Mouse (Mus musculus): ENCODE measurements around the gene Ptdss2. TPM values are rescaled to one million over a fixed set of nuclear protein-coding genes. Genes with fewer than 3 reads are reported as not detected.
A peak's percentile ranks its signal among the peaks of the same experiment; 100 is the strongest.

The Ptdss2 gene
- polyA plus RNA-seq, 1 experiment: 346 TPM

DNA sequence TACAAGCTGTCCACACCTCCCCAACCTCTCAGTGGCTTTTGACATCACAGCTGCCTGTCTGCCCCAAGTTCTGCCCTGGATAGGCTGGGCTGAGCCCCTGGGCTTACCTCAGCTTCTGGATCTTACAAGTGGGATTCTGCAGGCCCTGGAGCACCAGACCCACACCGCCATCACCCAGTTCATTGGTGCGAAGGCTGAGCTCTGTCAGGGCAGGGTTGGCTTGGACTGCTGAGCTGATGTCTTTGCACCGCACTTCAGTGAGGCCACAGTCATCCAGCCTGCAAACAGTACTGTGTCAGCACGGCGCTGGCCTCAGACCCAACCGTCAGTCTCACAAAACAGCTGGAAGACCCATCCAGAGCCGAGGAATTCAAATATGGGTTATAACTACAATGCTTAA is 42.2 kb downstream of the Ptdss2 start:
- TF ChIP-seq CTCF (IDR thresholded peaks at IDR 0.05; ENCODE audit: control insufficient read depth, insufficient read depth, insufficient replicate concordance, low read depth, low read length) (no peak), POLR2A (IDR thresholded peaks at IDR 0.05; ENCODE audit: control insufficient read depth, low read depth, low read length) (no peak)
- Histone ChIP-seq H3K27ac (ENCODE audit: control insufficient read depth, insufficient read depth, low read depth, low read length) (no peak overlapping the region), H3K27me3 (ENCODE audit: control insufficient read depth, insufficient read depth, low read length) (no peaks in the 10 kb centered on the region), H3K4me1 (ENCODE audit: control insufficient read depth, insufficient read depth, low read length) (peaks cover 7% of the 10 kb centered on the region), H3K4me3 (ENCODE audit: control insufficient read depth, low read depth, low read length) (no peak overlapping the region), H3K36me3 (ENCODE audit: control insufficient read depth, insufficient read depth, low read length) (no peaks in the 10 kb centered on the region)

GRCm38 (mm10) chr7:141164850-141165249 is 42.7 kb downstream of the Ptdss2 start:
- no peak overlapping the region for H3K4me3 ChIP-seq (ENCODE audit: control insufficient read depth, low read depth, low read length)
- H3K4me1 ChIP-seq (ENCODE audit: control insufficient read depth, insufficient read depth, low read length): peaks cover 7% of the 10 kb centered on the region
- H3K27me3 ChIP-seq (ENCODE audit: control insufficient read depth, insufficient read depth, low read length): no peaks in the 10 kb centered on the region
- TF ChIP-seq CTCF (IDR thresholded peaks at IDR 0.05; ENCODE audit: control insufficient read depth, insufficient read depth, insufficient replicate concordance, low read depth, low read length) (no peak), POLR2A (IDR thresholded peaks at IDR 0.05; ENCODE audit: control insufficient read depth, low read depth, low read length) (no peak)
- H3K36me3 ChIP-seq (ENCODE audit: control insufficient read depth, insufficient read depth, low read length): no peaks in the 10 kb centered on the region
- no peak overlapping the region for H3K27ac ChIP-seq (ENCODE audit: control insufficient read depth, insufficient read depth, low read depth, low read length)

DNA sequence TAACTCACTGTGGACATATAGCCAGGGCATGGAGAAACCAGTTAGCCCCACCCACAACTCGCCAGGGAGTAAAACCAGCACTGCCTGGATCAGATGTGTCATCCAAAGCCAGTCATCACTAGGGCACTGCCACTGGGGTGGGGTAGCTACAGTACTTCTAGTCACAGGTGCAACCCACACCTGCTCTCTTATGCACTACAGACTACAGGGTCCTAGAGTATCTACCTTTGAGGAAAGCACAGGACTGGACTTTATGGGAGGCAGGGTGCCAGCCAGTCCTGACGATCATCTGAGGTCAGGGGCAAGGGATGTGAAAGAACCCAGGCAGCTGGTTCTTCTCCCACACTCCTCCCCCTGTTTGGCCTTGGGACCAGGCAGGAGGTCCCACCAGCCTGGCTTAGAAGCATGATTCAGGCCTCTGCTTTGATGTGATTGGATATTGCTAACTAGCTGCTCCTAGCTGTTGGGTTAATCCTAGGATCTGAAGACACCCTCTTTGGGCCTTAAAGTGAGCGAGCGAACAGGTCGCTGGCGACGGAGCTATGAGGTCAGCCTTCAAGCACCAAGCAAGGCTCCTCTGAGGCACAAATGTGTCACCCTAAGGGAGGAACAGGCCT is 45.8 kb downstream of the Ptdss2 start:
- TF ChIP-seq CTCF (IDR thresholded peaks at IDR 0.05; ENCODE audit: control insufficient read depth, insufficient read depth, insufficient replicate concordance, low read depth, low read length): no peak
- TF ChIP-seq POLR2A (IDR thresholded peaks at IDR 0.05; ENCODE audit: control insufficient read depth, low read depth, low read length): no peak
- H3K27me3 ChIP-seq (ENCODE audit: control insufficient read depth, insufficient read depth, low read length): no peaks in the 10 kb centered on the region
- H3K27ac ChIP-seq (ENCODE audit: control insufficient read depth, insufficient read depth, low read depth, low read length): peak overlapping the region; percentile 45
- peaks cover 7% of the 10 kb centered on the region for H3K4me1 ChIP-seq (ENCODE audit: control insufficient read depth, insufficient read depth, low read length)
- H3K36me3 ChIP-seq (ENCODE audit: control insufficient read depth, insufficient read depth, low read length): no peaks in the 10 kb centered on the region
- peak overlapping the region; percentile 68 for H3K4me3 ChIP-seq (ENCODE audit: control insufficient read depth, low read depth, low read length)

- peak overlapping the region; percentile 45 for H3K27ac ChIP-seq (ENCODE audit: control insufficient read depth, insufficient read depth, low read depth, low read length)
- peaks cover 7% of the 10 kb centered on the region for H3K4me1 ChIP-seq (ENCODE audit: control insufficient read depth, insufficient read depth, low read length)
- H3K4me3 ChIP-seq (ENCODE audit: control insufficient read depth, low read depth, low read length): peak overlapping the region; percentile 68
- H3K27me3 ChIP-seq (ENCODE audit: control insufficient read depth, insufficient read depth, low read length): no peaks in the 10 kb centered on the region
- H3K36me3 ChIP-seq (ENCODE audit: control insufficient read depth, insufficient read depth, low read length): no peaks in the 10 kb centered on the region
- TF ChIP-seq POLR2A (IDR thresholded peaks at IDR 0.05; ENCODE audit: control insufficient read depth, low read depth, low read length): no peak; the same call in 1 of the 2 replicates
- TF ChIP-seq CTCF (IDR thresholded peaks at IDR 0.05; ENCODE audit: control insufficient read depth, insufficient read depth, insufficient replicate concordance, low read depth, low read length): no peak
Observed at GRCm38 (mm10) chr7:141168518-141168953, 46.4 kb downstream of the Ptdss2 start.

- Histone ChIP-seq H3K4me3 (ENCODE audit: control insufficient read depth, low read depth, low read length) (no peak overlapping the region), H3K27me3 (ENCODE audit: control insufficient read depth, insufficient read depth, low read length) (no peaks in the 10 kb centered on the region), H3K36me3 (ENCODE audit: control insufficient read depth, insufficient read depth, low read length) (no peaks in the 10 kb centered on the region), H3K4me1 (ENCODE audit: control insufficient read depth, insufficient read depth, low read length) (peaks cover 7% of the 10 kb centered on the region), H3K27ac (ENCODE audit: control insufficient read depth, insufficient read depth, low read depth, low read length) (no peak overlapping the region)
- TF ChIP-seq POLR2A (IDR thresholded peaks at IDR 0.05; ENCODE audit: control insufficient read depth, low read depth, low read length) (no peak), CTCF (IDR thresholded peaks at IDR 0.05; ENCODE audit: control insufficient read depth, insufficient read depth, insufficient replicate concordance, low read depth, low read length) (no peak)
Observed at GRCm38 (mm10) chr7:141169300-141169699, 47.1 kb downstream of the Ptdss2 start.

- TF ChIP-seq CTCF (IDR thresholded peaks at IDR 0.05; ENCODE audit: control insufficient read depth, insufficient read depth, insufficient replicate concordance, low read depth, low read length): no peak
- TF ChIP-seq POLR2A (IDR thresholded peaks at IDR 0.05; ENCODE audit: control insufficient read depth, low read depth, low read length): no peak
- Histone ChIP-seq H3K4me3 (ENCODE audit: control insufficient read depth, low read depth, low read length) (no peak overlapping the region), H3K36me3 (ENCODE audit: control insufficient read depth, insufficient read depth, low read length) (no peaks in the 10 kb centered on the region), H3K27ac (ENCODE audit: control insufficient read depth, insufficient read depth, low read depth, low read length) (no peak overlapping the region), H3K4me1 (ENCODE audit: control insufficient read depth, insufficient read depth, low read length) (peaks cover 7% of the 10 kb centered on the region), H3K27me3 (ENCODE audit: control insufficient read depth, insufficient read depth, low read length) (no peaks in the 10 kb centered on the region)
Observed at GRCm38 (mm10) chr7:141169866-141170265, 47.7 kb downstream of the Ptdss2 start.

GRCm38 (mm10) chr7:141172116-141173006 is 50.2 kb downstream of the Ptdss2 start, which contains the start of gene Rnh1:
Gene Rnh1 (minus strand): TSS chr7:141172857.
- H3K4me3 ChIP-seq (ENCODE audit: control insufficient read depth, low read depth, low read length): peak within 1 kb of the TSS; percentile 94
- H3K4me1 ChIP-seq (ENCODE audit: control insufficient read depth, insufficient read depth, low read length): peaks cover 7% of the 10 kb centered on the region
- TF ChIP-seq POLR2A (IDR thresholded peaks at IDR 0.05; ENCODE audit: control insufficient read depth, low read depth, low read length) (no peak), CTCF (IDR thresholded peaks at IDR 0.05; ENCODE audit: control insufficient read depth, insufficient read depth, insufficient replicate concordance, low read depth, low read length) (no peak)
- H3K27me3 ChIP-seq (ENCODE audit: control insufficient read depth, insufficient read depth, low read length): no peaks in the 10 kb centered on the region
- H3K36me3 ChIP-seq (ENCODE audit: control insufficient read depth, insufficient read depth, low read length): no peaks in the 10 kb centered on the region
- H3K27ac ChIP-seq (ENCODE audit: control insufficient read depth, insufficient read depth, low read depth, low read length): peak within 1 kb of the TSS; percentile 95
